Mouse (Mus musculus) cerebellum, adult 11-12 months (tissue): ENCODE results near the gene Adam12.

ENCODE experiments used
- DNase-seq: peaks from one replicate; pipeline ENCODE4 v3.0.0; 2022

The Adam12 gene

DNA sequence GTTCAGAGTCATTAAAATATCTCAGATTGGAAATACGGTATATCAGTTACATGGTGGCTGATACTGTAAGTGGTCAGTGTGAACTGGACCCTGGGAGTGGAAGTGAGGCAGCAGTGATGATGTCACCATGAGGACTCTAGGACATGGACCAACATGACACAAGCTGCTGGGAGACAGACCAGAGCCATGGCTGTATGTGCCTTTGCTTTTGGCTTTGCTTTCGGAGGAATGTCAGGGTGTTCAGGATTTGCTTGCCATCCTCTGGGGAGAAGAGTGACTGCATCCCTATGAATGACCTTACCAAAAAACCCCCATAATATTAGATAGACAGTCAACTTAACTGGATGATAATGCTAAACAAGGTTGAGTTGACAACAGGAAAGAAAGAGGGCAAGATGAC, 85.1 kb downstream of the Adam12 start:
- no peak for DNase-seq

DNA sequence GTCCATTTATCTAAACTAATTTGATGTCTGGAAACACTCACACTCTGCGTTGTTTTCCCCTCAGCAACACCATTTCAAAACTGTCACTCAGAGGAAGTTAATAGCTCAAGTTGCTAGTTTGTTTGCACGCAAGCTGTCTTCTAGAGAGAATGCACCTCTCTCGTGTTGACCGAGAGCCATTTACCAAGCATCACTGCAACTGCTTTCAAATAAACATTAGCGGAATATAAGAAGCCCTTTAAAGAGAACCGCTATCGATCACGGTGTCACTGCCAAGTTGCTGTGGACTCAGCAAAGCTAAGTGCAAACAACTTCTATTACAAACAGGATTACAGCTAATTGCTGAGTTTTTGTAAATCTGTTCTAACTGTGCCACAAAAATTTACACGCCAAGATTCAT, 87.8 kb downstream of the Adam12 start:
- DNase-seq: no peak

DNA sequence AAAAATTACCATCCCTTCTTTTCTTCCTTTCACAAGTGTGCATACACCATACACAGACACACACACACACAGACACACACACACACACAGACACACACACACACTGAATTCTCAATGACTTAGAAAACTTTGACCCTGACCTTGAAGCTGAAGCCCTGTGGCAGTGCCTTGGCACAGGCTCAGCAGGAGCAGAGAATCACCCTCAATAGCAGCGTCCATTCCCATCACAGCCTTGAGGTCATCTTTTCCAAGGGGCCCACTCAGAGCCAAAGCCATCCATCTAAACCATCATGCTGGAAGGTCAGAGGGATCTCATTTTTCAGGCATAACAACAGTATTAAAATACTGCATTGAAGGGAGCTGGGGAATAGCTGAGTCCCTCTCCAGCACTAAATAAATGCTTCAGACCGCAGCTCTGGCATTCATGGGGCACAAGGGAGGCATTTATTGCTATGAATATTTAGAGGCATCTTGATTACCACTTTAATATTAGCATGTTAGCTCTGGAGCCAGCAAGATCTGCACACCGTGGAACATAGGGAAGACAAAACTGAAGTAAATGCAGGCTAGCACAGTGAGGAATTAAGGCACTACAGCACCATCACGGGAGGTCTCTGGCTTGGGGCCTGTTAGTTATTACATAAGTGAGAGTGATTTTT, 92.5 kb downstream of the Adam12 start:
- DNase-seq: no peak

DNA sequence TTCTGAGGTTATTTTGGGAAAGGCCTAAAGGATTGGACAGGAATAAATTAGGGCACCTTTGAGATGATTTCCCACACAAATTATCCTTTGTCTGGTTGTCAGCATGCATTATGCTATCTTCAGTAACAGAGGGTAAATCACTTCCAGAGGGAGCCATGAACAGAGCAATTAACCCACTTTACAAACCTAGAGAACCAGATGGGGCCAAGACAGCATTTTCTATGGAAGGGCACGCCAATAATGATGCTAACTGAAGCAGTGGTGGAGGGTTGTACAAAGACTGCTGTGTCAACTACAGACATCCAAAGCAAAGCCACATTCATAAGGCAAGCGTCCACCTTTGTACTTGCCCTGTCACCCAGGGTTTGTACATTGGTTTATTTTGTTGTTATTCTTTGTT, 99.6 kb downstream of the Adam12 start:
- DNase-seq: no peak

DNA sequence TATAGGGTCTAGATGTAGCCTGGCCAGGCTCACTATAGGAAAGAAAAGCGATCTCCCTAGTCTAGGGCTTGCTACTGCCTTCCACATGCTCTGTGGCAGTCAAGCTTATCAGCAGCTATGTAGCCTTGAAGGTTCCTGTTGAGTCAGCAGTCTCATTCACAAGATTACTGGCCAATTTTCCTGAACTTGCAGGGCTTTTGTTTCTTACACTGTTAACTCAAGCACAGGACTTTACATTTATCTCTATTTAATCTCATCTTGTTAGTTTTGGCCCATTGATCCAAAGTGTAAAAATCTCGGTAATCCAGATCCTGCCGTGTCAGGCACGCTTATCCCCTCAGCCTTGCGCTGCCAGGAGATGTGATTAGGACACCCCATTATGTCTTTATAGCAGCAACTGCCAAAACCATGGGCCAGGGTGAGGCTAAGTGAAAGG, 103.8 kb downstream of the Adam12 start:
- DNase-seq: no peak

GRCm38 (mm10) chr7:134121397-134121796, 110.5 kb downstream of the Adam12 start:
- DNase-seq: no peak

GRCm38 (mm10) chr7:134115438-134115837, 116.5 kb downstream of the Adam12 start:
- DNase-seq: no peak

- DNase-seq: no peak
Measured at GRCm38 (mm10) chr7:134114311-134115188, 117.4 kb downstream of the Adam12 start.

- no peak for DNase-seq
Measured at GRCm38 (mm10) chr7:134113829-134114228, 118.1 kb downstream of the Adam12 start.

DNA sequence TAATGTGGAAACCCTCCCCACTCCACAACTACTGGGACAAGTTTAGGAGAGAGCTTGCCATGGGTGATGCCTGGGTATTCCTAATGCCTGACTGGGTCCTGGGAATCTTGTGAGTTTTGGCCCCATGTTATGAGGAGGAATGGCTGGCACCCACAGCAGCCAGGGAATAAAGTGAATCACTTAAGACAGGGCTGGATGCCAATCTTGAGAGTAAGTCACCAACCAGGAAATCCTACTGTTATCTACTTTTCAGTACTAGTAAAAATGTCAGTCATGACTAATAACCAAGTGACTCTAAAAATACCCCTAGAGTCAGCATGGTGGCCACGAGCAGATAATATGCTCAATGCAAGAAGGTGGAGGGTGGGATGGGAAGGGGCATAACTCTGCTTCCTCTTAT, 121.8 kb downstream of the Adam12 start:
- DNase-seq: no peak

GRCm38 (mm10) chr7:134107849-134108248, 124.1 kb downstream of the Adam12 start:
- DNase-seq: no peak

DNA sequence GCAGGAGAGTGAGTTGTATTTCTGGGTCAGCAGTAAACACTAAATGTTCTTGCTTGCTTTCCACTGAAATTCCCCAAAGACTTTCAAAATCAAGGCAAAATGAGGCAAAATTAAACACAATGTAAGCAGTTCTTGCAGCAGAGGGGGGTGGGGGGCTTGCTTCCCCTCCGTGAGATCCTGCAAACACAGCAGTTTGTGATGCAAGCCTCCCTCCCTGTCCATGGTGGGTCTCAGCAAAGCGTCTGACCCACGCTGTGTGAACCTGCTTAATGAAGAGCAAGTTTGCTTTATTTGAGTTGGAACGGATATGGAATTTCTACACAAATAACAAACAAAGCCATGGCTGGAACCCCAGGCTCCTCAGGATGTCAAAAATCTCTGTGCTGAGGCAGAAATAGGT, 132.9 kb downstream of the Adam12 start:
- DNase-seq: no peak

- no peak for DNase-seq
Measured at GRCm38 (mm10) chr7:134097861-134098260, 134.1 kb downstream of the Adam12 start.

DNA sequence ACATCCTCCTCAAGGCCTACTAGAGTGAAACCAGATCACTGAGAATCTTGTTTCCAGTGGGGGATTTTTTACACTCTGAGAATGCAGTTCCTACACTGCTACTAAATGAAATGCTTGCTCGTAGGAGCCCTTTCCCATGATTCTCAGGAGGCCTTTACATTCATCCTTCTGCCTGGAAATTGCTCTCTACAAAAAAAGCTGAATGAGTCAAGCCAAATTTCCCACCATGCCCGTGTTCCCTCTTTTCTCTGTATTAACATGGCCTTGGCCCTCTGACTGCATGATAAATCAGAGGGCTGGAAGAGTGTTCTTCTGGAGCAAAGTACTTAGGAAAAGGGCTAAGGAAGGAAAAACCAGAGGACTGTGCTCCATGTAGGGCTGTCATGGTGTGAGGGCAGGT, 138.1 kb downstream of the Adam12 start:
- DNase-seq: no peak

GRCm38 (mm10) chr7:134090764-134091163, 141.2 kb downstream of the Adam12 start:
- DNase-seq: no peak

DNA sequence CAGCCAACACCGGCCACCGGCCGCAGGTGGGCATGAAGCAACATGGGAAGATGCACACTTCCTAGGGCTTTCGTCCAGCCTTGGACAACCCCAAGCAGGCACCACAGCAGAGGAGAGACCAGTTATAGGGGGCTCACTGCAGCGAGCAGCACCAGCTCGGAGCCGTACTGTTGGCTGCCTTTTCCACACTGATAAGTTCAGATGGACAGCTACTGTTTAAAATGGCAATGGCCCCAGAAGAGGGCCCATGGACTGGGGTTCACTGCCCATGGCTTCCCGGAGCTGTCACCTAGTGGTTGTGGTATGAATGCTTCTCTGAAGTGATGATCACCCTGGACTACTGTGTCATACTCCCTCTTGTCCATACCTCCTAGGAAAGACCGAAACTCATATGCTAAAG, 141.7 kb downstream of the Adam12 start:
- DNase-seq: no peak

DNA sequence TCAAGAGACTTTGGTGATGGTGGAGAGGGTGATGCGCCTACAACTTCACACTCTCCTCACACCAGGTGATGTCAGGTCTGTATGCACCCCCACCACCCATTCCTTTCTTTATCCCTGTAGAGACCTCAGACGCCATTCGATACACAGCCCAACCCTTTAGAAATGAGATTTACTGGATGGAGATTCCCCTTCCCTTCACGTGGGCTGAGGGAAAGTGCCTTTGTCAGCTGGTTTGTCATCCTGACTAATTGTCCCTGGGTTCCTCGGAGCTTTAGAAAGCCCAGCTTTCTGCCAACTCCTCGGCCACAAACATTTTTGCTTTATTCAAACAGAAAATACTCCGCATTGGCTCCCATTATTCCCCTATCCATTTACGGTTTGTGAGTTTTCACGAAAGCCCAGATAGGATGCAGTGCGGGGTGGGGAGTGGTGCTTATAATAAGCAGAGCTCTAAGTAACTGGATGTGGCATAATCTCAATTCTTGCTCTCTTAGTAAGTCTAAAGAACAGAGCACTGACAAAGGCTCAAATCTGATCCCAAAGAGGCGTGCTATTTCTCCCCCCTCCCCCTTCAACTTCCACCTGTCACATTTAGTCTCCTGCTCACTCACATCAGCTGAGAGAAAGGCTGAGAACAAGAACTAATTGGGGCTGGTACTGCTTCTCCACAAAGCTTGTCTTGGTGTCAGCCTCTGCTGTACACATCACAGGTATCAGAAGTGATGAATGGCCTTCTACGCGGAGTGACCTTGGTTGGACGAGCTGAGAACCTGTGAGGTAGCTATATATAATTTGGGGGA, 143.2 kb downstream of the Adam12 start:
- no peak for DNase-seq

- DNase-seq: no peak
Measured at GRCm38 (mm10) chr7:134085396-134085795, 146.6 kb downstream of the Adam12 start.

- DNase-seq: no peak
Measured at GRCm38 (mm10) chr7:134084926-134085325, 147.0 kb downstream of the Adam12 start.

- DNase-seq: no peak
Measured at GRCm38 (mm10) chr7:134081307-134082072, 150.5 kb downstream of the Adam12 start.

DNA sequence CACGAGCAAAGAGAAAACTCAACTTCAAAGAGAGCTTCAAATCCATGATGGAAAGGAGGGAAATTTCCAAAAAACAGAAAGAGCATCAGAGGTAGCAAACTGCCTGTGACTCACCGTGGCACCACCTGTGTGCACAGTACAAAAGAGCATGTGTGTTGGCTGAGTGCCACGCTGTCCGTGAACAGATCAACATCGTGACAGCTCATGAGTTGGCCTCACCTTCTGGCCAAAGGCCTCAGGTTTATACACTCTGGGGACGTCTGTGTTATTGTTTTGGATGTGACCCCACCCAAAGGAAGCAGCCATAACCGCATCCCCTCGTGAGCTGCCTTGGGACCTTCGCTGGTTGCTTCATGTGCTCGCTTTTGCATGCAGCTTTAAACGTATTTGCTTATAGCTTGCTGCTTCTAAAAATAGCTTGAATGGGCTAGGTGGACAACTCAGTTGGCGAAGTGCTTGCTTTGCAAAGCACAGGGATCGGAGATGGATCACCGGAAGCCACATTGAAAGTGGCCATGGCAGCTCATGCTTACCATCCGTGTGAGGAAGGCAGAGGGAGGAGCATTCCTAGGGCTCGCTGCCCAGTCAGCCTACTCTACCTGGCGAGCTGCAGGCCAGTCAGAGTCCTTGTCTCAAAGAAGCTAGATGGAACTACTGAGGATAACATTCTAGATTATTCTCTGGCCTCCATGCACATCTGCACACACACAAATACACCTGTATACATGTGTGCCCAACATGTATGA, 151.8 kb downstream of the Adam12 start:
- DNase-seq: peak; percentile 13

GRCm38 (mm10) chr7:134077684-134078083, 154.3 kb downstream of the Adam12 start:
- DNase-seq: no peak
